Mouse (Mus musculus) stomach, postnatal 0 days (tissue): ENCODE measurements around the gene Fam213b. TPM values are rescaled to one million over a fixed set of nuclear protein-coding genes. Genes with fewer than 3 reads are reported as not detected.

Experiments
- ATAC-seq: fragments of 200-750 bp; cut with Nextera tagmentation; 2 replicates; pipeline ENCODE4 v1.8.0; 2017; ENCODE audit not compliant: low FRiP score, low TSS enrichment
- DNase-seq: peaks from one replicate; pipeline ENCODE4 v3.0.0-alpha.2; 2016; ENCODE audit warnings: low spot score
- H3K27ac ChIP-seq: fragments of 300-500 bp; sonication (generic); replicated peaks from 2 replicates; pipeline ENCODE4 v1.5.1; 2014; ENCODE audit warnings: mild to moderate bottlenecking, control low read depth
- H3K27me3 ChIP-seq: fragments of 300-500 bp; sonication (generic); 2 replicates; pipeline ENCODE4 v1.6.1; 2014; ENCODE audit warnings: low read length; ENCODE audit not compliant: control insufficient read depth, insufficient read depth
- H3K36me3 ChIP-seq: fragments of 300-500 bp; sonication (generic); 2 replicates; pipeline ENCODE4 v1.6.1; 2014; ENCODE audit warnings: low read length, mixed read lengths; ENCODE audit not compliant: control insufficient read depth, insufficient read depth
- H3K4me1 ChIP-seq: fragments of 300-500 bp; sonication (generic); replicated peaks from 2 replicates; pipeline ENCODE4 v1.6.1; 2014; ENCODE audit warnings: antibody characterized with exemption; ENCODE audit not compliant: control insufficient read depth, insufficient read depth
- H3K4me2 ChIP-seq: fragments of 300-500 bp; sonication (generic); replicated peaks from 2 replicates; pipeline ENCODE4 v1.6.1; 2014; ENCODE audit warnings: low read depth, mild to moderate bottlenecking, control low read depth, moderate library complexity
- H3K4me3 ChIP-seq: fragments of 300-500 bp; sonication (generic); 2 replicates; pipeline ENCODE4 v1.5.1; 2014; ENCODE audit warnings: low read depth, low read length, control low read depth
- H3K9ac ChIP-seq: fragments of 300-500 bp; sonication (generic); 2 replicates; pipeline ENCODE4 v1.6.1; 2014; ENCODE audit warnings: mild to moderate bottlenecking, low read length, control low read depth, mixed read lengths
- H3K9me3 ChIP-seq: fragments of 300-500 bp; sonication (generic); 2 replicates; pipeline ENCODE4 v1.6.1; 2016; ENCODE audit warnings: low read length; ENCODE audit not compliant: control insufficient read depth
- CTCF ChIP-seq: IDR thresholded peaks from 2 replicates; pipeline ENCODE4 v1.5.1; 2016; ENCODE audit warnings: antibody characterized with exemption, low read depth, mild to moderate bottlenecking, moderate library complexity
- EP300 ChIP-seq: optimal IDR thresholded peaks from 2 replicates; pipeline ENCODE3; 2016; ENCODE audit warnings: antibody characterized with exemption
- WGBS: fragments of 180-500 bp; shearing (Covaris S2); extraction: QIAGEN DNeasy Blood & Tissue Kit; methylation state at CpG from one replicate; pipeline ENCODE4 v1.1.7; 2014; 5-methylcytosine and 5-hydroxymethylcytosine counted together
- polyA plus RNA-seq: library from polyadenylated mRNA; unstranded; fragments of >200 nt; fragmentation: Nextera tagmentation; extraction: Ambion mirVana; gene quantifications from 2 replicates; pipeline ENCODE4 v1.2.1, GENCODE M21; 2015

Fam213b gene
- polyA plus RNA-seq, 1 experiment from 2014 or later, result 62.1 TPM

- Histone ChIP-seq H3K4me2 (no peak overlapping the region), H3K36me3 (no peaks in the 10 kb centered on the region), H3K9ac (no peak overlapping the region), H3K4me3 (no peak overlapping the region), H3K27ac (no peak overlapping the region), H3K9me3 (no peaks in the 10 kb centered on the region), H3K4me1 (no peaks in the 10 kb centered on the region), H3K27me3 (peaks cover 5% of the 10 kb centered on the region; the same call in 1 of the 2 replicates)
- WGBS, result 75% methylated on average over 10 of the region's 10 CpGs
- ATAC-seq, result no peak
- no peak for TF ChIP-seq CTCF
- no peak for TF ChIP-seq EP300
- no peak for DNase-seq
Observed at GRCm38 (mm10) chr4:154857366-154858240, 41.3 kb downstream of the Fam213b start.

- Histone ChIP-seq H3K27ac (no peak overlapping the region), H3K9ac (no peak overlapping the region), H3K9me3 (no peaks in the 10 kb centered on the region), H3K4me1 (no peaks in the 10 kb centered on the region), H3K36me3 (no peaks in the 10 kb centered on the region), H3K4me3 (no peak overlapping the region), H3K4me2 (peak overlapping the region; percentile 85; the same call in 1 of the 2 replicates), H3K27me3 (peaks cover 5% of the 10 kb centered on the region; the same call in 1 of the 2 replicates)
- ATAC-seq, result no peak
- TF ChIP-seq EP300 (no peak), CTCF (no peak)
- DNase-seq, result no peak
- WGBS, result 85% methylated on average over 7 of the region's 7 CpGs
Observed at GRCm38 (mm10) chr4:154856882-154857281, 42.1 kb downstream of the Fam213b start.

- 15% methylated on average over 9 of the region's 9 CpGs for WGBS
- Histone ChIP-seq H3K27ac (no peak overlapping the region), H3K4me2 (peak overlapping the region; percentile 85), H3K36me3 (no peaks in the 10 kb centered on the region), H3K9me3 (no peaks in the 10 kb centered on the region), H3K9ac (peak overlapping the region; percentile 43), H3K4me1 (no peaks in the 10 kb centered on the region), H3K27me3 (peaks cover 5% of the 10 kb centered on the region; the same call in 1 of the 2 replicates), H3K4me3 (peak overlapping the region; percentile 47)
- no peak for TF ChIP-seq CTCF
- ATAC-seq (no peak), DNase-seq (no peak)
Observed at GRCm38 (mm10) chr4:154856480-154856837, 42.5 kb downstream of the Fam213b start.

GRCm38 (mm10) chr4:154855721-154856479 lies 43.0 kb downstream of the Fam213b start:
- H3K4me2 ChIP-seq, result peak overlapping the region; percentile 85
- TF ChIP-seq CTCF (peak; percentile 76), EP300 (no peak)
- peak overlapping the region; percentile 47 for H3K4me3 ChIP-seq
- H3K9me3 ChIP-seq, result no peaks in the 10 kb centered on the region
- peak; percentile 89 for ATAC-seq
- peak overlapping the region; percentile 43 for H3K9ac ChIP-seq
- H3K36me3 ChIP-seq, result no peaks in the 10 kb centered on the region
- no peaks in the 10 kb centered on the region for H3K4me1 ChIP-seq
- peak; percentile 82 for DNase-seq
- H3K27ac ChIP-seq, result no peak overlapping the region
- peaks cover 5% of the 10 kb centered on the region; the same call in 1 of the 2 replicates for H3K27me3 ChIP-seq
- WGBS, result under 1% methylated on average over 88 of the region's 110 CpGs

- no peaks in the 10 kb centered on the region for H3K4me1 ChIP-seq
- H3K27me3 ChIP-seq, result peaks cover 5% of the 10 kb centered on the region; the same call in 1 of the 2 replicates
- DNase-seq, result no peak
- WGBS, result 54% methylated on average over 12 of the region's 12 CpGs
- TF ChIP-seq CTCF, result no peak
- TF ChIP-seq EP300, result no peak
- no peak overlapping the region for H3K27ac ChIP-seq
- H3K4me2 ChIP-seq, result no peak overlapping the region
- H3K9ac ChIP-seq, result no peak overlapping the region
- H3K9me3 ChIP-seq, result no peaks in the 10 kb centered on the region
- ATAC-seq, result no peak
- H3K4me3 ChIP-seq, result no peak overlapping the region
- no peaks in the 10 kb centered on the region for H3K36me3 ChIP-seq
Observed at GRCm38 (mm10) chr4:154854676-154855345, 44.1 kb downstream of the Fam213b start.
